Mouse (Mus musculus) embryonic fibroblast, embryonic 13.5 days (primary cell): Measurements from ENCODE around the gene 1700020D05Rik.

Experiments used
- CTCF ChIP-seq: IDR thresholded peaks from 2 replicates; pipeline ENCODE4 v1.5.1; 2011; ENCODE audit warnings: mild to moderate bottlenecking, control low read depth, low read length, moderate library complexity, borderline replicate concordance; ENCODE audit not compliant: insufficient read depth
- POLR2A ChIP-seq: IDR thresholded peaks from 2 replicates; pipeline ENCODE4 v1.6.1; 2011; ENCODE audit warnings: low read depth, mild to moderate bottlenecking, control low read depth, low read length, moderate library complexity

- TF ChIP-seq POLR2A (no peak), CTCF (no peak)
These were observed at the start of gene 1700020D05Rik for GRCm38 (mm10) chr19:5503687-5504086.
